Mouse (Mus musculus): ENCODE results near the gene Ccdc92. TPM values are rescaled to one million over a fixed set of nuclear protein-coding genes. Genes with fewer than 3 reads are reported as not detected.

The Ccdc92 gene
- 4.8 and 5.2 TPM in 2 replicates for polyA plus RNA-seq (2015; fragmentation: Nextera tagmentation; extraction: Ambion mirVana)

DNA sequence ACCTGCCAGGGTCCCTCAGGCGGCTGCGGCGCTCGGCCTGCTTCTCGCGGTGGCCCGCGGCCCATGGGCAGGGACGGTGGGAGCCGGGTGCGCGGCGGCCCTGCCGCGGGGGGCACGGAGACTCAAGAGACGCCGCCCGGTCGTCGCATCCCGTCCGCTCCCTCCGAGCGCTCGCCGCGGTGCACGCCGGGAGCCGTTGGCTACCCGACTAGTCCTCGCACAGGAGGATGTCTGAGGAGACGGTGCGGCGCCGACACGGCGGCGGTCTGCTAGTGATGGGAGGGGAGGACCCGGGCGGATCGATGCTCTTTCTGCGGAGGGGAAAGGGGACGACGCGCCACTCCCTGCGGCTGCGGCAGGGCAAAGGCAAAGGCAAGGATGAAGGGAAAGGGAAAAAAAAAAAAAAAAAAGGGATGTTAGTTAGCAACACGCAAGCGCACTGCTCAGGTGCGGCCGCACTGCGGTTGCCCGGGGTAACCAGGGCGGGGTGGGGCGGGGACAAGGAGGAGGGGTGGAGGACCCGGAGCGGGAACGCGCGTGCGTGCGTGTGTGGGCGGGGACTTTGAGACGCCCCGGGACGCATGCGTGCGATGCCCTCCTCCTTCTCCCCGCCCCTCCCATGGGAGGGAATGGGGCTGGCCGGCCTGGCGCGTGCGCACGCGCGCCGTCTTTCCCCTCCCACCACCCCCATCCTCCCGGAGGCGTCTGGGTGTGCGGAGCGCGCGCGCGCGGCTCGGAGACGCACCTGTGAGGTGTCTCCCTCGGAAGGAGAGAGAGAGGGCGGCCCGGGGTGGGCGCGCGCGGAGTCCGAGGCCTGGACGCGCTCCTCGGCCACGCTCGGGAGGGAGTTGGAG lies at the start of gene Ccdc92, which contains the start of gene Zfp664:
Gene Ccdc92, minus strand, starts transcription at position 412 of the 854 bp plus-strand sequence.
Gene Zfp664, plus strand, starts transcription at position 679 of the 854 bp plus-strand sequence.
- DNase-seq (ENCODE audit: low spot score), result peak; percentile 99

DNA sequence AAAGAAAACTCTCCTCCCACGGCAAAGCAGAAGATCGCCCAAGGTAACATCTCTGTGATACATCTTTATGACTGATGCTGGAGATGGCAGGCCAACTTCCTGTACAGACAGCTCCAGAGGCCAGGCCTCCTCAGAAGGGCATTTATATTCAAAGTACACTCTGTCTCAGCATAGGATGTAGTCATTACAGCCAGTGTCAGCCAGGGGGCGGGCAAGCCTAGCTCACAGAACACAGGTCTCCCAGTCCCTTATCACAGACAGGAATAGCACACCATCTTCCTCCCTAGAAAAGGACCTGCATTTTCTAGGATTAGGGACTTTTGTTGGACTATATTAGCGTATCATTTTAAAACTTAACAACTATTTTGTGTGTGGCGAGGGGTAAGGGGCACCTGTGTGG lies 46.6 kb upstream of the Ccdc92 start:
- DNase-seq (ENCODE audit: low spot score), result peak; percentile 81

DNA sequence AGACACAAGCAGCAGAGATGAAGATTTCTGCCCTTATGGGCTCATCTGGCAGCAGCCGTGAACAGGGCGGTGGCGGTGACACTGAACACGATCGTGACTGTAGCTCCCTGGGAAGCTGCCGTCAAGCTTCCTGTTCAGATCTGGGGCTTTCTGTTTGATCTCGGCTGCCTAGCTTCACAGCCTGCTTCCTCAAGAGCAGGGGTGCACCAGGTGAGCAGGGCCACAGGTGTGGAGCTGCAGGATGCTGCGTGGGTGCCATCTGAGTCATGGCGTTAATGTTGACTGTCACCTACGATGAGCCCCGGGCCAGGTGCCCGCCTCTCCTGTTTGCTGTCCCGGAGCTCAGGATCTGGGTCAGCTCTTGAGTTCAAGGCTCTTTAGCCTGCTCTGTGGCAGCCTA lies 44.7 kb upstream of the Ccdc92 start:
- DNase-seq (ENCODE audit: low spot score), result peak; percentile 89

DNA sequence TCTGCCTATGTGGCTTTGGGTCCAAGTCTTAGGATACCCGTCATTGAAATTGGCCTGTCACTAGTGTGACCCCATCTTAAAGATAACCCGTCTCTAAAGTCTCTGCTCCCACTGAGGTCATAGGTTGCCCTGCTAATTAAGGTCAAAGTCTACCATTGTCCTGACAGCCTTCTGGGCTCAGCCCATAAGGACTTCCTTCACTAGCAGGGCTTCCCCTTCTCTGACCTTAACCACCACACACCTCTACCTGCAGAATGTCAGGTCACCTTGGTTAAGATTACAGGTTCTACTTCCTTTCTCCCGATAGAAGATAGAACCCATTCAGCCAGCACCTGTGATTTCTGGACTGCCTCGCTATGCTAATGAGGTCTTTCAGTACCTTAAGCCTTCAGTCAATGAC lies 41.6 kb upstream of the Ccdc92 start:
- no peak for DNase-seq (ENCODE audit: low spot score)

DNA sequence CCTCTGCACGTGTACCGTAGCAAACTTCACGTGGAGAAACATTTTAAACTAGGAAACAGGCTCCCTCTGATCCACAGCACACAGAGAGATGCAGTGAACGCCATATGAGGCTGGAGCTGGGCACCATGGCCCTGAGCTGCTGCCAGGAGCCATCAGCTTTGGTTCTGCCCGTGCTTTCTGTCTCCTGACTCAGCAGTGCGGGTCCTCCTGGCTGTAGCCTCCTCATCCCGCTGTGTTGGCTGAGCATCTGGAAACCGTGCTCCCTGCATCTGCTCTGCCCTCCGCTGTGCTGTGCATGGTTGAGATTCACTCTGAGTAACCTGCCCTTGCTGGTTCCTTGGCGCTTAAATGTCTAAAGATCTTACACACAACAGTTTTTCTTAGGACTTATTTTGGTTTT lies 40.0 kb upstream of the Ccdc92 start:
- no peak for DNase-seq (ENCODE audit: low spot score)

DNA sequence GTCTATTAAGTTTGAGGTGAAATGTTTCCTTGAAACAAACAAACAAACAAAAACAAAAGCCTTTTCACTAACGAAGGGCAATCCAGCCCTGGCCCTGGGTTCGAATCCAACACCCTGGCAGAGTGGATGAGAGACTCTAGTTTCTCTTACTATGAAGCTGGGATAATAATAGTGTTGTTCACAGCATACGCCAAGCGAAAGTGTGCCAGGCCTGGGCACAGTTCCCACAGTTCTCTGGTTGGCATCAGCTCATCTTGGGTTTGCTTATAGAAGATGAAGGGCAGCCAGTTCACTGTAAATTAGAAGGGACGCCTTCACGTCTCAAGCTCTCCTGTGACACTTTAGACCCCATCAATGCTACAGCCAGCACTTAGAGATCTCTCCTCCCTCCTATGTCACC lies 39.5 kb upstream of the Ccdc92 start:
- DNase-seq (ENCODE audit: low spot score), result no peak

DNA sequence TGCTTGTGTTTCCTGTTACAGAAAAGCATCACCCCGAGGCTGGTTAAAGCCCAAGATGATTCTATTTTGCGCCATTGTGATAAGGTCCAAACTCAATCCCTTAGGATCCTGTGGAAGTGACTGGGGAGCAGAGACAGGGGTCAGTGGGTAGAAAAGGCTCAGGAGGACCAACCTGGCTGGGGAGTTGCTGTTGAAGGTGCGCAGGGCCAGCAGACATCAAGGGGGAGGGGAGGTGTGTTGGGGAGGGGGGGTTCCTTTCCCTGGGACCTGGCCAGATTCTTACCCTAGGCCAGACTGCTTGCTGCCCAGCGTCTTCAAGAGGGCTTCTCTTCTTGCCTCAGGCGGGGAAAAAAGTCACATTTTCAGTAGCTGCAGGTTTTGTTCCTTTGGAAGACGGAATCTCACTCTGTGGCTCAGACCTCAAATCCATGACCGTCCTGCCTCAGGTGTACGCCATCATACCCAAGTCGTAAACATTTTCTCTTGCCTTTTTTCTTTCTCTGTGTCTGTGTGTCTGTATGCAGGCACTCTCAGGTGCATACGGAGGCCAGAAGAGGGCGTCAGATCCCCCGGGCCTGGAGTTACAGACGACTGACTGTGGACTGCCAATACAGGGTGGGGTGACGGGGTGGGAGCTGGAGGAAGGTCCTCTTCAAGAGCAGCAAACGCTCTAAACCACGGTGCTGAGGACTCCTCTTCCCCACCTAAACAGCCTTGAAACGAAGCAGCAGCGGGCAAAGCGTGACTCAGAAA lies 38.7 kb upstream of the Ccdc92 start:
- no peak for DNase-seq (ENCODE audit: low spot score)

DNA sequence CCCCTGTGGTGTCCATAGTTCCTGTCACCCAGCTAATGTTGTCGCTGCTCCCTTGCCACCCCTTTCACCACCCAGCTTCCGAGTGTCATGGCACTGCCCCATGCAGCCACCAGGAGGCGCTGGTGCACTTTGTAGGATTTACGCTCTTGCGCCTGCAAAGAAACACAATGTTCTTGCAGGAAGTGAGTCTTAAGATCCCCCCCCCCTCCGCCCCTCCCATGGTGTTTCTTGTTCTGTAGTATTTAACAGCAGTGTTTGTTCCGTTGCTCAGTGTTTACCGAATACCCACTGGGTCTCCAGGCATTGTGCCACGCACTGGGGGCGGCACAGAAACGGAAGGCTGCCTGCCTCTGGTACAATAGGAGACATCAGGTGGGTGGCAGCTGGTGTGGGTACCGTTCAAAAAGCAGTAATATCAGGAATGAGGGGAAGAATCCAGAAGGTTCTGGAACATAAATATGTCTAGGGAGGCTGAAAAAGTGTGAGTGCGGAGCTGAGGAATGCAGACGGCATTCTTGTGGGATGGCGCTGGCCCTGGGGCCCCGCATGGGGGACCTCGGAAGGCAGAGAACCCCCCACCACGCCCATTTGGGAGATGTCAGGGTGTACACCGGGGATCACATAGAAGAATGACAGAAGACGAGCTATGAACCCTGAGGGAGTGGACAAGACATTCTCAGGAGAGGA lies 37.9 kb upstream of the Ccdc92 start:
- peak; percentile 91 for DNase-seq (ENCODE audit: low spot score)

DNA sequence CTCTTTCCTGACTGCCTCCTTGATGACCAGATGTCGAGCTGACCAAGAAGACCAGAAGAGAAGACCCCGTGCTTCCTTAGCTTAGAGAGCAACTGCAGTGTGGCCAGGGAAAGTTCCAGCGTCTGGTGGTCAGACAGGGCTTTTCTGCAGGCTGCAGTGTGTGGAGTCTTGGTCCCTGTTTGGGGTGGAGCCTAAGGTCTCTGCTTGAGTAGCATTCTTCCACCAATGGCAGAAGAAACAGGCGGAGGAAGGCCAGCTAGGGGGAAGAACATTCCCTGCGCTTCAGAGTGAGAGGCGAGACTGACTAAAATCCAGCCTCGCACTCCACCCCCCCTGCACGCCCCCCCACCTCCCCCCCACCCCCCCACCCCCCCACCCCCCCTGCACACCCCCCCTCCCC lies 33.9 kb upstream of the Ccdc92 start:
- no peak for DNase-seq (ENCODE audit: low spot score)

DNA sequence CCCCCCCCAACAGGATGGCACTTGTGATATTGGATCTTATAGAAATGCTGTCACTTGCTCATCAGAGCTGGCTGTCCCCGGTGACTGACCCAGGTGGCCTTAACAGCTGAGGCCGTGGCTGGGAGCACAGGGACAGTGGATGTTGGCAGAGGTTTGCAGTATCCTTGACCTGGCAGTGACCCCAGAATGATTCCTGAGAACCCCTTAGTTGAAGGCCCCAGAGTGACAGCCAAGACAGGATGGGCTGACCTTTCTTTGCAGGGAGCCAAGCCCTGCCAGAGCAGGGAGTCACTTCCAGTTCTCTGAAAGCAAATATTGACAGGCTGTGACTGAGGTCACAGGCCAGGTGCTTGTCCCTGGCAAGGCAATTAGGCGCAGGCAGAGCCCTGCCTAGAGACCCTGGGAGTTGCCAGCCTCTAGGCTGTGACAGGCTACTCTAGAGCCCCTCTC lies 29.7 kb upstream of the Ccdc92 start:
- DNase-seq (ENCODE audit: low spot score), result no peak

DNA sequence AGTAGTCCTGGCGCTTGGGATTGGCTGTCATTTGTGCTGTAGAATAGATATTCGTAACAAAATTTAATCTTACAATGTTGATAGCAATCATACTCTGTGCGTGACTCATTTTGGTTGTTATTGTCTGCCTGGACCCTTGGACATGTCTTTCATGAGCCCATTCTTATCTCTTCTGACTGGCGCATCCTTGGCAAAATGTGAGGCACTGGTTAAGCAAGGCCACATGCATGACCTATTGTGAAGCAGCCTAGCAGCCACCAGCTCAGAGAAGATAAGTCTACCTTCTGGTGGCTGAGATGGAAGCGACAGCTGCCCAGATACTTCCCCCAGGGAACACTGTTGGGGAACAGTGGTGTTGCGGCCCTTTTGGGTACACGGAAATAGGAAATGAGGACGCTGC lies 26.4 kb upstream of the Ccdc92 start:
- DNase-seq (ENCODE audit: low spot score), result no peak

DNA sequence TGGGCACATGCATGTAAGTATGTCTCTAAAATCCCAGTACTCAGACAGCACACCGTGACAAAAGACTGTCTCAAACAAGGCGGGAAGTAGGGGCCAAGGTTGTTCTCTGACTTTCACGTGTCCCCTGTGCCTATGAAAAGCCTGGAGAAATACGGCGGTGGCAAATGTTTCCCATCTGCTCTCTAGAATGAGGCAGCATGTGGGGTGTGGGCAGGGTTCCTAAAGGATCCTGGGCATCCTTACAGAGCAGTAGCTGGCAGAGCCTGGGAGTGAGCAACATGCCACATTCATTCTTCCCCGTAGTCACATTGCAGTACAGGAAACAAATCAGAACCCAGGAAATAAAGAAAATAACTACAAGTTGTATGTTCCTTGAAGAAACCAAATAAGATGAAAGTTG lies 21.7 kb upstream of the Ccdc92 start:
- DNase-seq (ENCODE audit: low spot score), result no peak

DNA sequence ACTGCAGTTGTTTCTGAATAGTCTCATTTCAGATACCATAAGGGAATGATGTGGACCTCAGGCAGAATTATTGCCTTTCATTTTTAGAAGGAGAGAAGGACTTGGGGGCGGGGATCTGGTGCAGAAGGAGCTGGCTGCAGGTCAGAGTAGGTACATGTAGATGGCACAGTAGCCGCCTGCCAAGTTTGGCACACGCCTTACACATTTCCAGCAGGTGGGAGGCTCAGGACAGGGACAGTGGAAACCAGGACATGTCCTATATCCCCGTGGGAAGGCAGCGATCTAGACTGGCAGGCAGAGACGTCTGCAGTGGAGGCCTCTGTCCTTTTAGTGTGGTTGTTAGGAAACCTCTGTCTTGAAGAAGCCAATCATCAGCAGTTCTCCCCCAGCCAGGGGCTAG lies 17.6 kb upstream of the Ccdc92 start:
- DNase-seq (ENCODE audit: low spot score), result no peak

DNA sequence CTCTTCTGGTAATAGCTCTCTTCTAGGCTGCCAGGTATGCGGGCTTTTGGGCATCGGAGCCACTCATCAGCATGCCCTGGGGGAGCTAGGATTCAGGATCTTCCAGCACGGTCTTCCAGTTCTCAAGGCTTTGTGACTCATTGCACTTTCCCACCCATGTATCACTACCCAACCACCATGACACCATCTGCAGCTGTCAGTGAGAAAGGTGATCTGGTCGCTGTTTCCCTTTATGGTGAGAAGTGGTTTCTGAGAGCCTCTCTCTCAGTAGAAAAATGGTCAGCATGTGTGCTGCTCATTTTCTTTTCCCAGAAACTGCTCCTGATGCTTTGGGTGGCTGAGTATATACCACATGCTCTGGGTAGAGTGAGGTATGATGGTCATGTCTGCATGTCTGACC lies 17.0 kb upstream of the Ccdc92 start:
- DNase-seq (ENCODE audit: low spot score), result no peak

DNA sequence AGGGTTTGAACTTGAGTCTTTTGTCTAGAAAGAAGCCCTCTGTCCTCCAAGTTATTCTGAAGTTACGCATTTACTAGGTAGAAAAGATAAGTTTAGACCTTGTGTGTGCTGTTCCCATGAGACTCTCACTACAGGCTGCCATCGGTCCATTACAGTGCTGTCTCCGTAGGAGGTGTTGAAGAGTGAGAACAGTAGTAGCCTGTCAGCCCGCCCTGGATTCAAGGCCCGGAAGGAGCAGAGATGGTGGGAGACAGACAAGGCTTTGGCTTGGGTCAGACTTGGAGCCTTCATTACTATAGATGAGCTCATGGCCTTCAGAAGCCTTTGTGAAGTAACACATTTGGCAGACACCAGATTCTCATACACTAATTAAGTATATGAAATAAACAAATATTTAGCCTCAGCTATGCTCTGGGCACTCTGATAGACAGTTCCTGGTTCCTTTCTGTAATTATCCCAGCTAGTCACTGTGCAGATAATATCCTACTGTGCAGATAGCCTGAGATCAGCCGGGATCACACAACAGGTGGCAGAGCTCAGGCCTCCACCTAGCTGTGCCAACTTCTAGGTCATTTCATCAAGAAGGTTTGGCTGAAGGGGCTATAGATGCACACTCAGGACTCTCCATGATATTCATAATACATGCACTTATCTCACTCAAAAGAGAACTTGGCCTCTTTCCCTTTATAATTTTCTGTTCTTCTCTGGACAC lies 11.8 kb upstream of the Ccdc92 start:
- DNase-seq (ENCODE audit: low spot score), result no peak

DNA sequence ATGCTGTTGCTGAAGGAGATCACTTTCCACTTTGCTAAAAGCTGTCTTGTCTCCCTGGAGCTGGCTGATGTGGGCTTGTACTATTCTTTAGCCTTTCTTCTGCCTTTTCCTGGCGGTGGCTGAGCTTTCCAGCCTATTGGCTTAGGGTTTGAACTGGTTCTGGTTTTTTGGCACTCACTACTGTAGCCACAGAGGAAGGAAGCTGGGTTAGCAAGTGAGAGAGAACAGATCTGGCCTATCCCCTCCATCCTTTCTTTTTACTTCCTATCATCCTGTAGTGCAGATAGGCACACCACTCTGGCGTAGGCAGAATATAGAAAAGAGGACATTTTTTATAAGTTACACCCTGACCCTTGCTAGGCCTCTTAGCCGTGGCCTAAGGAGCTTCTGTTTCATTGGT lies 10.9 kb upstream of the Ccdc92 start:
- no peak for DNase-seq (ENCODE audit: low spot score)

DNA sequence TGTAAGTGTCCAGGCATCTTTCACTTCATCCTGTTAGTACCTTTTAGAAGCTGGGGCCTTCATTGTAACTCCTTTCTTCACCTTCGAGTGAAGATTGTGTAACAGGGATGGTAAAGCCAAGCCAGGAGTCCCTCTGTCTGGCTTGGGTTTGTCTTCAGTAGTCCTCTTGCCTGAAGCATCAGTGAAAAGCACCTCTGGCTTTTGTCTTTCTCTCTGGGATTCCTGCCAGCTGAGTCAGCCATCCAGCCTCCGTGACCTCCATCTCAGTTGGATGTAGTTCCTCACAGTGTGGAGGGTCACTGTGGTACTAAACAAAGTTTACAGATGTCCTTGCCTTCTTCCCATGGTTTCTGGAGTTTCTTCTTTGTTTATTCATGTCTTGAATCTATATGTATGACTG lies 9.8 kb upstream of the Ccdc92 start:
- DNase-seq (ENCODE audit: low spot score), result no peak

DNA sequence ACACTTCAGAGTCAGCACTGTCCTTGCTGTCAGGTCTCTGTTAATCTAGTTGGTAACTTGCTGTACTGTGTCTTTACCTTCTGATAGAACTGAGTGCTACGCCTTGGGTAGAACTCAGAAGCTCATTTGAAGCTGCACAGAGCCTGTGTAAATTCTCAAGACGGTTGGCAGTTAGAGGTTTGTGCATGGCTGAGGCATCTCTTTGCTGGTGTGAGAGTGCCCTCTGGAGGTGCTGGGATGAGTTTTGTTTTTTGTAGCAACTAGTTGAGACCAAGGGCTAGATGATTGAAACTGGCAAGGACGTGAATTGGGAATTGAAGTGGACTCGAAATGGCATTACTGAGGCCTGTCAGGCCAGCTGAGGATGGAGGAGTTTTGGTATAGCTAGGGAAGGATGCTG lies 6.8 kb upstream of the Ccdc92 start:
- DNase-seq (ENCODE audit: low spot score), result peak; percentile 73

DNA sequence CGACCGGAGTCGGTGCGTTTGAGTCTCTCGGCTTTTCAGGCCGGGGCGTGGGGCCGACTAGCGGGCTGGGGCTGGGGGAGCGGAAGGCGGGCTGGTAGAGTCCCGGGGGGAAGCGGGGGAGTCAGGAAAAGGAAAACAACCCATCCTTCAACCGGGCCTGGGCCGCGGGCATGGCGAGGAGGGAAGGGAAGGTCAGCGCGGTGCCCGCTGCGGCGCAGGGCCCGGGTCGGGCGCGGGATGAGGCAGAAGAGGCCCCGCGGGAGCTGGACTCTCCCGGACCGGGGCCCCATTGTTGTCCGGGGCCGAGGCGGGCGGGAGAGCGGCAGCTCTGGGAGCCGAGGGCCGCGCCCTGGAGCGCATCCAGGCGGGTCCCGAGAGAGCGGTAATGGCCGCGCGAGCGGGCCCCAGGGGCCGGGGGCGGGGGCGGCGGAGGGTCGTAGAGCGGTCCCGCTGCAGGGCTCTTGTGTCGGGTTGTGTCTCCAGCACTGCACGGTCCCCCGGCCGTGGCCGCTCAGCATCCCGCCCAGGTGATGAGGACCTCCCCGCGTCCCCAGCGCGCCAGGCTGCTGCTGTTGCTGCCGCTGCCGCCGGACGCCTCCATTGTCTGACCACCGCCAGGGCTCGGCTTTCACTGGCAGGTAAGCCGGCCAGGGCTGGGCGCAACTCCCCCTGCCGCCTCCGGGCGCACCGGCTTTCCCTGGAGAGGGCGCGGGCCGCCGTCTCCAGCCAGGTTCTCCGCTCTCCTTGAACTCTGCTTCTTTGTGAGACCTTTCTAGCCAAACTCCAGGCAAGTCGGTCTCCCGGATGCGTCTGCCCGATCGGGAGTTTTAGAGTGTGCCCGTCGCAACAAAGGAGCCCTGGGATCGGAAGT lies 882 bp upstream of the Ccdc92 start:
- DNase-seq (ENCODE audit: low spot score), result no peak

DNA sequence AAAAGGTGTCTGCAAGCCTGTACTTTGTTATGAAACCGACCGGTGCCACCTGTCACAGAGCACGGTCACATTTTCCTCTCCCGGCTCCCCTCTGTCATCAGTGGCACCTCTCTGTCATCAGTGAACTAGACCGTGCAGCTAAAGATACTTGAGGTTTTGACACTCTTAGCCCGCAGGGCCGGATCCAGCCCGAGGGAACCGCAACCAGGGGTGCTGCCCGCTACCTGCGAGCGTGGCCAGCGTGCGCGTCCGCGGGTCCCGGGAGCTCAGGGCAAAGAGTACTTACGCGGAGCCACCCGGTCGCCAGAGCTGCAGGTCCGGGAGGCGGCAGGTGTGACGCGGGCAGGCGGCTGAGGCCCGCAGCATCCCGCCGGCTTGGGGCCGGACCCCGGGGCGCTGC lies 761 bp downstream of the Ccdc92 start:
- DNase-seq (ENCODE audit: low spot score), result peak; percentile 36

Data from thymus, postnatal 0 days (tissue).